In the genomic region with DNA sequence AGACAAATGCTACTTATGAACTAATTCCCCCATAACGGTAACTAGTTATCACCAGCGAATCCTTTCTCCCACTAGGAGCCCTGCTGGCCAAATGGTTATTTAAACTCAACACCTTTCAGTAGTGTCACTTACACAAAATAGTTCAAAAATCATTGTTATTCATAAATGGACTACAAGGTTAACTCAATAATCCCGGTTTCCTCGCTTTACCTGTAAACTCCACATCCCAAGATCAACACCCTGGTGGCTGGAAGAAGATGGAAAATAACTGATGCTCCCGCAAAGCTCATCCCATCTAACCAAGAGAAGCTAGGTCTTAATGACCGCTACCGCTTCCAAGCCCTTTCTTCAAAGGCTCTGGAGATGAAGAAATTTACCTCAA, we compare ENCODE assay signal across 8 mouse cellular contexts. TPM values are rescaled to one million over a fixed set of nuclear protein-coding genes. Genes with fewer than 3 reads are reported as not detected.
A peak's percentile ranks its signal among the peaks of the same experiment; 100 is the strongest.
DNase-seq lines count a peak whose midpoint lies in the region; ATAC-seq and TF ChIP-seq lines count a peak whose summit lies in the region.

No protein-coding gene starts in this region.

- WGBS in thymus, adult 2 months = under 1% methylated on average over 7 of the region's 7 CpGs
- WGBS in liver, adult 2 months = 3% methylated on average over 7 of the region's 7 CpGs
- 1% methylated on average over 7 of the region's 7 CpGs for WGBS in stomach, postnatal 0 days

- H3K36me3 ChIP-seq in thymus, adult 2 months (ENCODE audit: control insufficient read depth, insufficient read depth, low read length) = peaks cover 12% of the 10 kb centered on the region; the same call in 1 of the 2 replicates
- no peaks in the 10 kb centered on the region for H3K36me3 ChIP-seq in liver, adult 2 months (ENCODE audit: control insufficient read depth, insufficient read depth, low read length)
- H3K36me3 ChIP-seq in stomach, postnatal 0 days (ENCODE audit: control insufficient read depth, insufficient read depth, low read length) = no peaks in the 10 kb centered on the region

- peaks cover 3% of the 10 kb centered on the region; the same call in 1 of the 2 replicates for H3K4me1 ChIP-seq in thymus, adult 2 months (replicated peaks; ENCODE audit: control insufficient read depth, insufficient read depth, low read length)
- H3K4me1 ChIP-seq in liver, adult 2 months (ENCODE audit: control insufficient read depth, insufficient read depth, low read length) = peaks cover 2% of the 10 kb centered on the region; the same call in 1 of the 2 replicates
- no peaks in the 10 kb centered on the region for H3K4me1 ChIP-seq in stomach, postnatal 0 days (replicated peaks; ENCODE audit: control insufficient read depth, insufficient read depth)

- peak overlapping the region; percentile 57 for H3K4me3 ChIP-seq in thymus, adult 2 months (ENCODE audit: control insufficient read depth, insufficient read depth, low read length)
- H3K4me3 ChIP-seq in liver, adult 2 months (ENCODE audit: insufficient read depth, low read depth, low read length) = peak overlapping the region; percentile 76
- H3K4me3 ChIP-seq in stomach, postnatal 0 days (ENCODE audit: low read depth, low read length) = peak overlapping the region; percentile 99

- H3K4me2 ChIP-seq in stomach, postnatal 0 days (replicated peaks; ENCODE audit: low read depth) = peak overlapping the region; percentile 56

- no peaks in the 10 kb centered on the region for H3K9me3 ChIP-seq in stomach, postnatal 0 days (ENCODE audit: control insufficient read depth, low read length)

- no peak for DNase-seq in frontal cortex, postnatal 10 days (ENCODE audit: low spot score in 2 of 2)
- DNase-seq in thymus, adult 2 months = no peak
- no peak for DNase-seq in thymus, adult 18-20 months
- no peak for DNase-seq in liver, adult 2 months (ENCODE audit: extremely low read depth, low read depth, low spot score)
- no peak for DNase-seq in stomach, postnatal 0 days (ENCODE audit: low spot score)
- DNase-seq in cerebellum, adult 8-10 months = no peak
- DNase-seq in kidney, postnatal 14 days = no peak

- H3K79me2 ChIP-seq in liver, adult 2 months (ENCODE audit: control insufficient read depth, insufficient read depth, low read length) = no peaks in the 10 kb centered on the region; the same call in 1 of the 2 replicates

- H3K27ac ChIP-seq in thymus, adult 2 months (ENCODE audit: control insufficient read depth, insufficient read depth, low read length) = no peak overlapping the region
- no peak overlapping the region; the same call in 1 of the 2 replicates for H3K27ac ChIP-seq in liver, adult 2 months (replicated peaks; ENCODE audit: insufficient read depth, low read depth, low read length)
- peak overlapping the region; percentile 94; the same call in 1 of the 2 replicates for H3K27ac ChIP-seq in stomach, postnatal 0 days (replicated peaks)

- no peaks in the 10 kb centered on the region for H3K27me3 ChIP-seq in thymus, adult 2 months (ENCODE audit: control insufficient read depth, insufficient read depth, low read length)
- H3K27me3 ChIP-seq in liver, adult 2 months (ENCODE audit: control insufficient read depth, insufficient read depth, low read length) = no peaks in the 10 kb centered on the region
- H3K27me3 ChIP-seq in stomach, postnatal 0 days (ENCODE audit: control insufficient read depth, insufficient read depth, low read length) = no peaks in the 10 kb centered on the region

- no peak for TF ChIP-seq POLR2A in thymus, adult 2 months (IDR thresholded peaks at IDR 0.05; ENCODE audit: control insufficient read depth, extremely low read depth, insufficient read depth, low read length, poor library complexity)
- no peak for TF ChIP-seq POLR2A in liver, adult 2 months (IDR thresholded peaks at IDR 0.05; ENCODE audit: extremely low read depth, insufficient read depth, low read length)

- ATAC-seq in frontal cortex, adult (ENCODE audit: low TSS enrichment) = peak; percentile 55
- ATAC-seq in stomach, postnatal 0 days (ENCODE audit: low FRiP score, low TSS enrichment) = no peak

- no peak for TF ChIP-seq EP300 in stomach, postnatal 0 days (optimal IDR thresholded peaks at IDR 0.05)

- peak overlapping the region; percentile 68 for H3K9ac ChIP-seq in liver, adult 2 months (ENCODE audit: low read depth, low read length)
- peak overlapping the region; percentile 60 for H3K9ac ChIP-seq in stomach, postnatal 0 days (ENCODE audit: low read length)

- no peak for TF ChIP-seq CTCF in thymus, adult 2 months (IDR thresholded peaks at IDR 0.05; ENCODE audit: borderline replicate concordance, control insufficient read depth, extremely low read depth, insufficient read depth, low read length, poor library complexity)
- no peak for TF ChIP-seq CTCF in liver, adult 2 months (IDR thresholded peaks at IDR 0.05; ENCODE audit: low read depth, low read length)
- peak; percentile 37 for TF ChIP-seq CTCF in stomach, postnatal 0 days (IDR thresholded peaks at IDR 0.05; ENCODE audit: low read depth)

RNA-seq across cellular contexts. Expression of a gene that starts 0.3 kb away (rescaled TPM):
- 20.8 and 21.3 TPM in 2 replicates for polyA plus RNA-seq in thymus, adult 2 months (2012; rRNA removed)
- total RNA-seq in liver, adult 2 months (2014; rRNA removed) = 3.3 and 4.1 TPM in 2 replicates
- polyA plus RNA-seq in liver, adult 2 months (2012; rRNA removed) = 0.76 and 0.98 TPM in 2 replicates
- polyA plus RNA-seq in stomach, postnatal 0 days (2015; fragmentation: Nextera tagmentation; extraction: Ambion mirVana) = 2.2 TPM in 2 replicates

RNA-seq across cellular contexts. Expression of a gene that starts 0.5 kb away (rescaled TPM):
- 40.6 and 69.2 TPM in 2 replicates for polyA plus RNA-seq in thymus, adult 2 months (2012; rRNA removed)
- total RNA-seq in liver, adult 2 months (2014; rRNA removed) = 6.4 and 8.6 TPM in 2 replicates
- 1.0 and 1.1 TPM in 2 replicates for polyA plus RNA-seq in liver, adult 2 months (2012; rRNA removed)
- 47.7 and 56.4 TPM in 2 replicates for polyA plus RNA-seq in stomach, postnatal 0 days (2015; fragmentation: Nextera tagmentation; extraction: Ambion mirVana)

RNA-seq across cellular contexts. Expression of a gene that starts 40.5 kb away (rescaled TPM):
- 9.3 and 22.2 TPM in 2 replicates for polyA plus RNA-seq in thymus, adult 2 months (2012; rRNA removed)
- 0.28 and 0.74 TPM in 2 replicates for total RNA-seq in liver, adult 2 months (2014; rRNA removed)
- 0.04 and 0.05 TPM in 2 replicates for polyA plus RNA-seq in liver, adult 2 months (2012; rRNA removed)
- 17.6 and 24.4 TPM in 2 replicates for polyA plus RNA-seq in stomach, postnatal 0 days (2015; fragmentation: Nextera tagmentation; extraction: Ambion mirVana)

Comparison
In these comparisons a context has a peak if more than half of its experiments do, and no peak if none do; other contexts are left out.
1. RNA of a gene that starts 0.5 kb away (polyA plus RNA-seq): 47.7 to 56.4 TPM in stomach, postnatal 0 days and 40.6 to 69.2 TPM in thymus, adult 2 months; 1.0 to 1.1 TPM in liver, adult 2 months; every median in the first group is over 10 times any median in the second.
2. Peak in every context shown above with its lines, with median percentiles within 50 percentile points of each other: H3K4me3 ChIP-seq.